Mouse (Mus musculus): ENCODE results near the gene Pxdn. TPM values are rescaled to one million over a fixed set of nuclear protein-coding genes. Genes with fewer than 3 reads are reported as not detected.

Pxdn gene
- polyA plus RNA-seq, 1 experiment from 2014 or later: 83.7 TPM

- no peak for ATAC-seq (replicated peaks; ENCODE audit: insufficient number of reproducible peaks, low FRiP score, low TSS enrichment)
- Histone ChIP-seq H3K4me3 (ENCODE audit: low read depth, low read length) (no peak overlapping the region), H3K9me3 (replicated peaks; ENCODE audit: control insufficient read depth, low read length) (no peaks in the 10 kb centered on the region), H3K9ac (ENCODE audit: low read depth, low read length) (no peak overlapping the region), H3K36me3 (ENCODE audit: control insufficient read depth, insufficient read depth, low read length) (no peaks in the 10 kb centered on the region), H3K4me2 (no peak overlapping the region), H3K27ac (ENCODE audit: low read depth, low read length) (no peak overlapping the region), H3K27me3 (ENCODE audit: control insufficient read depth, insufficient read depth, low read length) (no peaks in the 10 kb centered on the region), H3K4me1 (ENCODE audit: control insufficient read depth, insufficient read depth, low read length) (no peaks in the 10 kb centered on the region)
- 66% methylated on average over 4 of the region's 4 CpGs for WGBS (ENCODE audit: insufficient replicate concordance)
These were observed 99.2 kb downstream of the Pxdn start for GRCm38 (mm10) chr12:30036569-30037055.

GRCm38 (mm10) chr12:30039565-30039964 lies 102.2 kb downstream of the Pxdn start:
- no peak overlapping the region for H3K4me3 ChIP-seq (ENCODE audit: low read depth, low read length)
- ATAC-seq (replicated peaks; ENCODE audit: insufficient number of reproducible peaks, low FRiP score, low TSS enrichment): no peak
- no peaks in the 10 kb centered on the region for H3K36me3 ChIP-seq (ENCODE audit: control insufficient read depth, insufficient read depth, low read length)
- no peak overlapping the region for H3K27ac ChIP-seq (ENCODE audit: low read depth, low read length)
- no peak overlapping the region for H3K9ac ChIP-seq (ENCODE audit: low read depth, low read length)
- H3K4me1 ChIP-seq (ENCODE audit: control insufficient read depth, insufficient read depth, low read length): no peaks in the 10 kb centered on the region
- WGBS (ENCODE audit: insufficient replicate concordance): 39% methylated on average over 4 of the region's 4 CpGs
- H3K4me2 ChIP-seq: no peak overlapping the region
- no peaks in the 10 kb centered on the region for H3K27me3 ChIP-seq (ENCODE audit: control insufficient read depth, insufficient read depth, low read length)
- H3K9me3 ChIP-seq (replicated peaks; ENCODE audit: control insufficient read depth, low read length): no peaks in the 10 kb centered on the region

GRCm38 (mm10) chr12:30040150-30040549 lies 102.7 kb downstream of the Pxdn start:
- Histone ChIP-seq H3K9me3 (replicated peaks; ENCODE audit: control insufficient read depth, low read length) (no peaks in the 10 kb centered on the region), H3K4me1 (ENCODE audit: control insufficient read depth, insufficient read depth, low read length) (no peaks in the 10 kb centered on the region), H3K36me3 (ENCODE audit: control insufficient read depth, insufficient read depth, low read length) (no peaks in the 10 kb centered on the region), H3K27ac (ENCODE audit: low read depth, low read length) (no peak overlapping the region), H3K4me2 (no peak overlapping the region), H3K9ac (ENCODE audit: low read depth, low read length) (no peak overlapping the region), H3K27me3 (ENCODE audit: control insufficient read depth, insufficient read depth, low read length) (no peaks in the 10 kb centered on the region), H3K4me3 (ENCODE audit: low read depth, low read length) (no peak overlapping the region)
- 23% methylated on average over 4 of the region's 4 CpGs for WGBS (ENCODE audit: insufficient replicate concordance)
- no peak for ATAC-seq (replicated peaks; ENCODE audit: insufficient number of reproducible peaks, low FRiP score, low TSS enrichment)

- Histone ChIP-seq H3K36me3 (ENCODE audit: control insufficient read depth, insufficient read depth, low read length) (no peaks in the 10 kb centered on the region), H3K4me1 (ENCODE audit: control insufficient read depth, insufficient read depth, low read length) (no peaks in the 10 kb centered on the region), H3K27ac (ENCODE audit: low read depth, low read length) (no peak overlapping the region), H3K4me2 (no peak overlapping the region), H3K9ac (ENCODE audit: low read depth, low read length) (no peak overlapping the region), H3K27me3 (ENCODE audit: control insufficient read depth, insufficient read depth, low read length) (0 out of 2 replicates have a peak, but pooled peaks cover 4% of the 10 kb centered on the region), H3K4me3 (ENCODE audit: low read depth, low read length) (no peak overlapping the region), H3K9me3 (replicated peaks; ENCODE audit: control insufficient read depth, low read length) (no peaks in the 10 kb centered on the region)
- no peak for ATAC-seq (replicated peaks; ENCODE audit: insufficient number of reproducible peaks, low FRiP score, low TSS enrichment)
- 83% methylated on average over 6 of the region's 6 CpGs for WGBS (ENCODE audit: insufficient replicate concordance)
These were observed 111.4 kb downstream of the Pxdn start for GRCm38 (mm10) chr12:30048848-30049247.

GRCm38 (mm10) chr12:30049818-30050217 lies 112.4 kb downstream of the Pxdn start:
- no peak overlapping the region for H3K9ac ChIP-seq (ENCODE audit: low read depth, low read length)
- 66% methylated on average over 9 of the region's 9 CpGs for WGBS (ENCODE audit: insufficient replicate concordance)
- H3K36me3 ChIP-seq (ENCODE audit: control insufficient read depth, insufficient read depth, low read length): no peaks in the 10 kb centered on the region
- no peak overlapping the region for H3K4me2 ChIP-seq
- H3K27me3 ChIP-seq (ENCODE audit: control insufficient read depth, insufficient read depth, low read length): 0 out of 2 replicates have a peak, but pooled peaks cover 4% of the 10 kb centered on the region
- no peaks in the 10 kb centered on the region for H3K9me3 ChIP-seq (replicated peaks; ENCODE audit: control insufficient read depth, low read length)
- no peaks in the 10 kb centered on the region for H3K4me1 ChIP-seq (ENCODE audit: control insufficient read depth, insufficient read depth, low read length)
- no peak overlapping the region for H3K4me3 ChIP-seq (ENCODE audit: low read depth, low read length)
- ATAC-seq (replicated peaks; ENCODE audit: insufficient number of reproducible peaks, low FRiP score, low TSS enrichment): no peak
- H3K27ac ChIP-seq (ENCODE audit: low read depth, low read length): no peak overlapping the region

- Histone ChIP-seq H3K36me3 (ENCODE audit: control insufficient read depth, insufficient read depth, low read length) (no peaks in the 10 kb centered on the region), H3K9ac (ENCODE audit: low read depth, low read length) (no peak overlapping the region), H3K4me2 (no peak overlapping the region), H3K27ac (ENCODE audit: low read depth, low read length) (no peak overlapping the region), H3K27me3 (ENCODE audit: control insufficient read depth, insufficient read depth, low read length) (0 out of 2 replicates have a peak, but pooled peaks cover 4% of the 10 kb centered on the region), H3K9me3 (replicated peaks; ENCODE audit: control insufficient read depth, low read length) (no peaks in the 10 kb centered on the region), H3K4me1 (ENCODE audit: control insufficient read depth, insufficient read depth, low read length) (no peaks in the 10 kb centered on the region), H3K4me3 (ENCODE audit: low read depth, low read length) (no peak overlapping the region)
- 20% methylated on average over 4 of the region's 4 CpGs for WGBS (ENCODE audit: insufficient replicate concordance)
- ATAC-seq (replicated peaks; ENCODE audit: insufficient number of reproducible peaks, low FRiP score, low TSS enrichment): no peak
These were observed 112.8 kb downstream of the Pxdn start for GRCm38 (mm10) chr12:30050235-30050634.

- ATAC-seq (replicated peaks; ENCODE audit: insufficient number of reproducible peaks, low FRiP score, low TSS enrichment): no peak
- Histone ChIP-seq H3K4me1 (ENCODE audit: control insufficient read depth, insufficient read depth, low read length) (no peaks in the 10 kb centered on the region), H3K27ac (ENCODE audit: low read depth, low read length) (no peak overlapping the region), H3K36me3 (ENCODE audit: control insufficient read depth, insufficient read depth, low read length) (no peaks in the 10 kb centered on the region), H3K4me3 (ENCODE audit: low read depth, low read length) (no peak overlapping the region), H3K27me3 (ENCODE audit: control insufficient read depth, insufficient read depth, low read length) (0 out of 2 replicates have a peak, but pooled peaks cover 3% of the 10 kb centered on the region), H3K9me3 (replicated peaks; ENCODE audit: control insufficient read depth, low read length) (no peaks in the 10 kb centered on the region), H3K4me2 (no peak overlapping the region), H3K9ac (ENCODE audit: low read depth, low read length) (no peak overlapping the region)
- 81% methylated on average over 11 of the region's 11 CpGs for WGBS (ENCODE audit: insufficient replicate concordance)
These were observed 117.5 kb downstream of the Pxdn start for GRCm38 (mm10) chr12:30054761-30055540.

GRCm38 (mm10) chr12:30058044-30058443 lies 120.6 kb downstream of the Pxdn start:
- H3K36me3 ChIP-seq (ENCODE audit: control insufficient read depth, insufficient read depth, low read length): no peaks in the 10 kb centered on the region
- WGBS (ENCODE audit: insufficient replicate concordance): 40% methylated on average over 6 of the region's 6 CpGs
- ATAC-seq (replicated peaks; ENCODE audit: insufficient number of reproducible peaks, low FRiP score, low TSS enrichment): no peak
- no peaks in the 10 kb centered on the region for H3K9me3 ChIP-seq (replicated peaks; ENCODE audit: control insufficient read depth, low read length)
- no peak overlapping the region for H3K4me3 ChIP-seq (ENCODE audit: low read depth, low read length)
- H3K27me3 ChIP-seq (ENCODE audit: control insufficient read depth, insufficient read depth, low read length): 0 out of 2 replicates have a peak, but pooled peaks cover 3% of the 10 kb centered on the region
- H3K4me2 ChIP-seq: no peak overlapping the region
- no peak overlapping the region for H3K9ac ChIP-seq (ENCODE audit: low read depth, low read length)
- H3K27ac ChIP-seq (ENCODE audit: low read depth, low read length): no peak overlapping the region
- H3K4me1 ChIP-seq (ENCODE audit: control insufficient read depth, insufficient read depth, low read length): no peaks in the 10 kb centered on the region
